Mouse (Mus musculus): Measurements from ENCODE around the gene Psma5. TPM values are rescaled to one million over a fixed set of nuclear protein-coding genes. Genes with fewer than 3 reads are reported as not detected.
A peak's percentile ranks its signal among the peaks of the same experiment; 100 is the strongest.
"Not testable (repeated sequence)": the region's sequence is repeated elsewhere in the genome, so short reads cannot be mapped to it uniquely, and the experiment has no call there.

Psma5 gene
- polyA plus RNA-seq, 1 experiment from 2014 or later: 238 TPM

DNA sequence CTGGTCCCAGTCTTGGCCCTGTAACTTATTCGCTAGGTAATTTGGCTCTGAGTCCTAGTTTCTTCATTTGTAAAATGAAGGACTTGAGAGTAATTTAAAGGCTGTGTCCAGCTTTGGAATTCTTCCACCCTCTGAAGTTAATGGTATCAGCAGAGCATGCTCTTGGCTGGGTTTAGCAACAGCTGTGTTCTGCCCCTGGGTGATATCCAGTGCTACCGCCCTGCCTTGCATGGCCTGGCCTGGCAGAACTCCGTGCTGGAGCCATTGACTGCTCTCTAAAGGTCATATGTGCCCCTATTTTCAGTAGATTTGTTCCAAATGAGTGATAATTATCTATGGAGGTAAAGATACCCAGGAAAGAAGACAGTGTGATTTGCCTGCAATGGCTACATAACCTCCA lies 36.1 kb upstream of the Psma5 start:
- Histone ChIP-seq H3K9me3 (replicated peaks; ENCODE audit: control insufficient read depth, low read length, poor library complexity, severe bottlenecking) (no peaks in the 10 kb centered on the region), H3K27ac (ENCODE audit: low read length) (no peak overlapping the region), H3K36me3 (ENCODE audit: control insufficient read depth, insufficient read depth, low read length) (no peaks in the 10 kb centered on the region), H3K4me3 (ENCODE audit: low read depth, low read length) (no peak overlapping the region), H3K9ac (ENCODE audit: low read depth, low read length) (no peak overlapping the region), H3K4me1 (ENCODE audit: control insufficient read depth, insufficient read depth, low read length) (no peaks in the 10 kb centered on the region), H3K27me3 (ENCODE audit: control insufficient read depth, insufficient read depth, low read depth, low read length) (peaks cover 13% of the 10 kb centered on the region), H3K4me2 (ENCODE audit: low read length) (no peak overlapping the region)
- 81% methylated on average over 3 of the region's 3 CpGs for WGBS
- ATAC-seq: no peak

DNA sequence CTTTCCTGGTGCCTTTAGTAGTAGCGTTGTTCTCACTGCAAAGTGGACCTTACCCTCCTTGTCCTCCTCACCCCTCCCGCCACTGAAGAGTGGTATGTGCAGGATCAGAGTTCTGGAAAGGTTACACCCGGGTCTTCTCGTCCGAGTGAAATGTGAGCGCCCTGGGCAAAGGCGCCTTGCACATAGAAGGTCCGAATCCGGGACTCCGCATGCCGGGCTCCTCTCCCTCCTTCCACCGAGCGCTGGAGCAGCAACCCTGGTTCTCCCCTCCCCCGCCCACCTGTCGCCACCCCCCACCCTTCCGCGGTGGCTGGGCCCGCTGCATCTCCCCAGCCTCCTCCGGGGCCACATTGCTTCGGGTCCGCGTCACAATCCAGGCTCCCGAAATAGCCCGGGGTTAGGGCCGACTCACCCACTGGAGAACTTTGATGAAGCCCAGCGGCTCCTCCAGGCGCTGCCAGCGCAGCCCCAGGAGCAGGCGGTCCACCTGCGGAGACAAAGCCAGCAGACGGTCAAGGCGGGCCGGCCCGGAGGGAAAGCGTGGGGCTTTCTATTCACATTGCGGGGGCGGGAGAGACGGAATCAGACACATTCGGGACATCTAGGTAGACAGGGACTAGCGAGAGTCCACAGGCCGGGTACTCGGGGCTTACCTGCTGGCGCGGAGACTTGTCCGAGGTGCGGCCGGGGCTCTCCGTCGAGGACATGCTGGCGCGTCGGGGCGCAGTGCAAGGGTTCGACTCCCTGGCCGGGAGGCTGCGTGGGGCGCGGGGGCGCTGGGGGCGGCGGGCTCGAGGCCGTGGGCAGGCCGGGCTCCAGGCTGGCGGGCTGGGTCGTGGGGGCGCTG lies 30.8 kb upstream of the Psma5 start:
- Histone ChIP-seq H3K9ac (ENCODE audit: low read depth, low read length) (peak overlapping the region; percentile 32; the same call in 1 of the 2 replicates), H3K27me3 (ENCODE audit: control insufficient read depth, insufficient read depth, low read depth, low read length) (peaks cover 33% of the 10 kb centered on the region), H3K36me3 (ENCODE audit: control insufficient read depth, insufficient read depth, low read length) (no peaks in the 10 kb centered on the region), H3K27ac (ENCODE audit: low read length) (no peak overlapping the region), H3K4me3 (ENCODE audit: low read depth, low read length) (peak overlapping the region; percentile 41), H3K4me1 (ENCODE audit: control insufficient read depth, insufficient read depth, low read length) (peaks cover 10% of the 10 kb centered on the region), H3K4me2 (ENCODE audit: low read length) (peak overlapping the region; percentile 68), H3K9me3 (replicated peaks; ENCODE audit: control insufficient read depth, low read length, poor library complexity, severe bottlenecking) (no peaks in the 10 kb centered on the region)
- WGBS: 4% methylated on average over 58 of the region's 67 CpGs
- ATAC-seq: 0 out of 2 replicates have a peak, but pooled peaks have one; percentile 21

DNA sequence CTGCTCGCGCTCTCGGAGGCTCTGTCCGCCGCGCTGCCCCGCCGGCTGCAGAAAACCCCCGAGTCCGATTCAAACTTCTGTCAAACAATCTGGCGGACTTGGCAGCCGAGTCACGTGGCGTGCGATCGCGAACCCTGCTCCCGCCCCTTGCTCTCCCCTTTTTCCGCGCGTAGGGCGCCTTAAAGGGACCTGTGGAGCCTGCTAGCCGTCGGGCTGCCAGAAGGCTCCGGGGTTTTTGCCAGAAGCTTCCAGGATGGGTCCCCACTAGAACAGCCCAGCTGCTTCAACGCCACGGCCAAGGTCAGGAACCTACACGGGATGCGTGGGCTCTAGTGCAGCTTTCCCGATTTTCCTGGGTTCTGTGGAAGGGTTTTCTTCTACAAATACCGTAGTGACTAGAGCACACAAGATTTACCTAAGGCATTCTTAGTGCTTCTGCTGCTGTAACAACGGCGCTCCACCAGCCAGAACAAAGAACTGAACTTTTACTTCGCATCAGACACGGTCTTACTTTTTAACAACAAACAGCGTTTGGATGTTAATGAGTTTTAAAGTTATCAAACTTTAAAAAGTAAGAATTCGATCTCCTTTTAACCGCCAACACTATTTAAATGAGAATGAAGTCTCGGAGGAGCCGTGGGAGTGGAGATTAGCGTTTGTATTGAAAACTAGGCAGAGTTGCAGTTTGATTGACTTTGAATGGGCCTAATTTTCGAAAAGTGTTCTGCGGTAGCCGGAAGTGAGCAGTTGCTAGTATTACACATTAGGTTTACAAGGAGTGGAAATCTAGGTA lies 30.0 kb upstream of the Psma5 start, which contains the start of gene Sypl2:
Sypl2 (minus strand) TSS at position 91 of the 793 bp plus-strand sequence.
- H3K4me2 ChIP-seq (ENCODE audit: low read length): peak within 1 kb of the TSS; percentile 68
- no peaks in the 10 kb centered on the region for H3K36me3 ChIP-seq (ENCODE audit: control insufficient read depth, insufficient read depth, low read length)
- H3K27me3 ChIP-seq (ENCODE audit: control insufficient read depth, insufficient read depth, low read depth, low read length): peaks cover 33% of the 10 kb centered on the region
- peaks cover 10% of the 10 kb centered on the region for H3K4me1 ChIP-seq (ENCODE audit: control insufficient read depth, insufficient read depth, low read length)
- no peaks in the 10 kb centered on the region for H3K9me3 ChIP-seq (replicated peaks; ENCODE audit: control insufficient read depth, low read length, poor library complexity, severe bottlenecking)
- no peak within 1 kb of the TSS for H3K27ac ChIP-seq (ENCODE audit: low read length)
- H3K4me3 ChIP-seq (ENCODE audit: low read depth, low read length): peak within 1 kb of the TSS; percentile 41
- H3K9ac ChIP-seq (ENCODE audit: low read depth, low read length): peak within 1 kb of the TSS; percentile 32; the same call in 1 of the 2 replicates
- ATAC-seq: no peak
- under 1% methylated on average over 41 of the region's 44 CpGs for WGBS

DNA sequence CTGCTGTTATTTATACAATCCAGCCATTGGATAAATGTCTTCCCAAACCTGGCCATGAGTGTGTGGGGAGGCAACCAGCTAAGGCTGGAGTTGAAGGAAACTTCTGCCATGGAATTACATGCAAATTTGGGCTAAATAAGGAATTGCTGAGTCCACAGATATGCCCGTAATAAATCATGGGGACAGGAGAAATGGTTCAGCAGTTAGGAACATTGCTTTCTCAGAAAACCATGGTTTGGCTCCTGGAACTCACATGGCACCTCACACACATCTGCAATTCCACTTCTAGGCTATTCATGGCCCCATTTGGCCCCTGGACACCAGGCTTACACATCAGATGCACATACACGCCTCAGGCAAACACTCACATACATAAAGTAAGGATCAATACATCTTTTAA lies 29.2 kb upstream of the Psma5 start:
- Histone ChIP-seq H3K9me3 (replicated peaks; ENCODE audit: control insufficient read depth, low read length, poor library complexity, severe bottlenecking) (no peaks in the 10 kb centered on the region), H3K4me2 (ENCODE audit: low read length) (no peak overlapping the region), H3K9ac (ENCODE audit: low read depth, low read length) (no peak overlapping the region), H3K4me1 (ENCODE audit: control insufficient read depth, insufficient read depth, low read length) (peaks cover 10% of the 10 kb centered on the region), H3K27me3 (ENCODE audit: control insufficient read depth, insufficient read depth, low read depth, low read length) (peaks cover 33% of the 10 kb centered on the region), H3K27ac (ENCODE audit: low read length) (no peak overlapping the region), H3K36me3 (ENCODE audit: control insufficient read depth, insufficient read depth, low read length) (no peaks in the 10 kb centered on the region), H3K4me3 (ENCODE audit: low read depth, low read length) (no peak overlapping the region)
- ATAC-seq: no peak
- 85% methylated on average over 2 of the region's 2 CpGs for WGBS

DNA sequence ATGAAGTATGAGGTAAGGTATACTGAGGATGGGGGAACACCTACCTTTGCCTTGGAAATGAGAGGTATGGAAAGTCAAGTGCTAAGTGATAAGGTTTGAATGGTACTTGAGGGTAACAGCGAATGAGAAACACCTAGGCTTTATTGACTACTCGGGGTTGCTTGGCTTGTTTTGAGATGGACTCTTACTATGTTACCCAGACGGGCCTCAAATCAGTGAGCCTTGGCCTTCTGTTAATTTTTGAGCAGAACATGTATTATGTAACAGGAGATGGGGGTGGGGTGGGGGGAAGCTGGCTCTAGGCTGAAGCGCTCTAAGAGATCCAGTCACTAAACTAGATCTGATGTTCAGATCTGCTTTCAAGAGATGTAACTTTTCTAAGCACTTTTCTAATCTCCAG lies 25.1 kb upstream of the Psma5 start:
- H3K4me1 ChIP-seq (ENCODE audit: control insufficient read depth, insufficient read depth, low read length): peaks cover 2% of the 10 kb centered on the region
- H3K4me3 ChIP-seq (ENCODE audit: low read depth, low read length): no peak overlapping the region
- no peak for ATAC-seq
- H3K27me3 ChIP-seq (ENCODE audit: control insufficient read depth, insufficient read depth, low read depth, low read length): peaks cover 12% of the 10 kb centered on the region
- WGBS: 89% methylated on average over 4 of the region's 4 CpGs
- H3K9ac ChIP-seq (ENCODE audit: low read depth, low read length): no peak overlapping the region
- no peak overlapping the region for H3K4me2 ChIP-seq (ENCODE audit: low read length)
- no peaks in the 10 kb centered on the region for H3K9me3 ChIP-seq (replicated peaks; ENCODE audit: control insufficient read depth, low read length, poor library complexity, severe bottlenecking)
- H3K27ac ChIP-seq (ENCODE audit: low read length): no peak overlapping the region
- H3K36me3 ChIP-seq (ENCODE audit: control insufficient read depth, insufficient read depth, low read length): no peaks in the 10 kb centered on the region

DNA sequence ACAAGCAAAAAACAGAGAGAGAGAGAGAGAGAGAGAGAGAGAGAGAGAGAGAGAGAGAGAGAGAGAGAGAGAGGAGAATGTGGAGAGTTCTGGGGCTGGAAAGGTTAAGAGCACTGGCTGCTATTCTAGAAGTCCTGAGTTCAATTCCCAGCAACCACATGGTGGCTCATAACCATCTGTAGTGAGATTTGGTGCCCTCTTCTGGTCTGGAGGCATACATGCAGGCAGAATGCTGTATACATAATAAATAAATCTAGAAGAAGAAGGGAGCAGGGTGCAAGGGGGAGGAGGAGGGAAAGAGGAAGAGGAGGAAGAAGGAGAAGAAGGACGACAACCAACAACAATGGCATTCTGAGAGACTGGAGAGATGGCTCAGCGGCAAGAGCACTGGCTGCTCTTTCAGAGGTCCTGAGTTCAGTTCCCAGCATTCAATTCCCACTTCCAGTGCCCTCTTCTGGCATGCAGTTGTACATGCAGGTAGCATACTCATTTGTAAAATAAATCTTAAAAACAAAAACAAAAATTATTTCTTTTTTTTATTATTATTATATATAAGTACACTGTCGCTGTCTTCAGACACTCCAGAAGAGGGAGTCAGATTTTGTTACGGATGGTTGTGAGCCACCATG lies 19.1 kb upstream of the Psma5 start:
- H3K4me1 ChIP-seq (ENCODE audit: control insufficient read depth, insufficient read depth, low read length); H3K9me3 ChIP-seq (replicated peaks; ENCODE audit: control insufficient read depth, low read length, poor library complexity, severe bottlenecking); H3K9ac ChIP-seq (ENCODE audit: low read depth, low read length); ATAC-seq; H3K27me3 ChIP-seq (ENCODE audit: control insufficient read depth, insufficient read depth, low read depth, low read length); H3K36me3 ChIP-seq (ENCODE audit: control insufficient read depth, insufficient read depth, low read length); H3K27ac ChIP-seq (ENCODE audit: low read length); H3K4me2 ChIP-seq (ENCODE audit: low read length); H3K4me3 ChIP-seq (ENCODE audit: low read depth, low read length): not testable (repeated sequence)
- 88% methylated on average over 4 of the region's 4 CpGs for WGBS

DNA sequence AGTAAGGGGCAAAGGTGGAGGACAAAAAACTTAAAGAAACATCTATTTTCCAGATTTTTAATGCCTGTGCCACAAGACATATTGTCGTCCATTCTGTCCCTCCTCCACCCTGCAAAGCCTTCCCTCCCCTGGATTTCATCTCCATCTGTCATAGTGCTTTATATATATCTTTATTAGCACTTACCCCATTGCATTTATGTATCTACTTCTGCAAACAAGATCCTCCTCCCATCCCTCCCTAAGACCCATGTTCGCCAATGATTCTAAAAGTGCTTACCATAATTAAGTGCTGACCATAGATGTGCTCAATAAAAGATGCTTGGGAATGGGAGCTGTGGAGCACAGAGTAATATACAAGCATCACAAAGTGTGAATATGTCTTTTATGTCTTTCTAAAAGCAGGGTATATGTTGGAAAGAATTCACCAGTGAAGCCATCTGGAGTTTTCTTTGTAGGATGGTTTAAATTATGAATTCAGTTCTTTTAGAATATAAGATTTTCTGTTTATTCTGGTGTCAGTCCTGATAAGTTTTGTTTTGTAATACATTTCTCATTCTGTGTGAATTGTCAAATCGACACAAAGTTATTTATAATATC lies 15.4 kb upstream of the Psma5 start:
- Histone ChIP-seq H3K9me3 (replicated peaks; ENCODE audit: control insufficient read depth, low read length, poor library complexity, severe bottlenecking) (no peaks in the 10 kb centered on the region), H3K9ac (ENCODE audit: low read depth, low read length) (no peak overlapping the region), H3K4me2 (ENCODE audit: low read length) (no peak overlapping the region), H3K27ac (ENCODE audit: low read length) (no peak overlapping the region), H3K4me3 (ENCODE audit: low read depth, low read length) (no peak overlapping the region), H3K27me3 (ENCODE audit: control insufficient read depth, insufficient read depth, low read depth, low read length) (no peaks in the 10 kb centered on the region), H3K36me3 (ENCODE audit: control insufficient read depth, insufficient read depth, low read length) (no peaks in the 10 kb centered on the region), H3K4me1 (ENCODE audit: control insufficient read depth, insufficient read depth, low read length) (no peaks in the 10 kb centered on the region)
- ATAC-seq: no peak
- WGBS: 93% methylated on average over 3 of the region's 3 CpGs

DNA sequence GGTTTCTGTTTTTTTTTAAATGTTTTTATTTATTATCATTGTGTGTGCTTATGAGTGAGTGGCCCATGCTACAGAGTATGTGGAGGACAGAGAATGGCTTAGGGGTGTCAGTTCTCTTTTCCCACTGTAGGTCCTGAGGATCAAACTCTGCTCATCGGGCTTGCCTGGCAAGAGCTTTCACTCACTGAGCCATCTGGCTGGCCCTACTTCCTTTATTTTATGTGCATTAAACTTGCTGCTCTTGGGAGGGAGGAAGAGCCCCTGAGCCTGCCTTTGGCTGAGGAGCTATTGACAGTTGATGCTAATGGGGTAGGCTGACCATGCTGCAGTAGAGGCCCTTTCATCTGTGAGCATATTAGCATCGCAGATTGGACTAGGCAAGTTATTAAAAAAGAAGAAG lies 9.9 kb upstream of the Psma5 start:
- no peaks in the 10 kb centered on the region for H3K36me3 ChIP-seq (ENCODE audit: control insufficient read depth, insufficient read depth, low read length)

More for the DNA sequence above, 9.9 kb upstream of the Psma5 start:
- H3K9me3 ChIP-seq (replicated peaks; ENCODE audit: control insufficient read depth, low read length, poor library complexity, severe bottlenecking): no peaks in the 10 kb centered on the region
- H3K4me3 ChIP-seq (ENCODE audit: low read depth, low read length): no peak overlapping the region
- H3K27me3 ChIP-seq (ENCODE audit: control insufficient read depth, insufficient read depth, low read depth, low read length): no peaks in the 10 kb centered on the region
- H3K9ac ChIP-seq (ENCODE audit: low read depth, low read length): no peak overlapping the region
- no peak for ATAC-seq
- no peak overlapping the region for H3K4me2 ChIP-seq (ENCODE audit: low read length)
- 79% methylated on average over 2 of the region's 2 CpGs for WGBS
- H3K27ac ChIP-seq (ENCODE audit: low read length): no peak overlapping the region
- H3K4me1 ChIP-seq (ENCODE audit: control insufficient read depth, insufficient read depth, low read length): no peaks in the 10 kb centered on the region
